Mouse (Mus musculus): ENCODE measurements around the gene Gpr89.

Gpr89 gene

GRCm38 (mm10) chr3:96821581-96821980 lies 83.6 kb downstream of the Gpr89 start:
- DNase-seq (ENCODE audit: low spot score) = no peak

DNA sequence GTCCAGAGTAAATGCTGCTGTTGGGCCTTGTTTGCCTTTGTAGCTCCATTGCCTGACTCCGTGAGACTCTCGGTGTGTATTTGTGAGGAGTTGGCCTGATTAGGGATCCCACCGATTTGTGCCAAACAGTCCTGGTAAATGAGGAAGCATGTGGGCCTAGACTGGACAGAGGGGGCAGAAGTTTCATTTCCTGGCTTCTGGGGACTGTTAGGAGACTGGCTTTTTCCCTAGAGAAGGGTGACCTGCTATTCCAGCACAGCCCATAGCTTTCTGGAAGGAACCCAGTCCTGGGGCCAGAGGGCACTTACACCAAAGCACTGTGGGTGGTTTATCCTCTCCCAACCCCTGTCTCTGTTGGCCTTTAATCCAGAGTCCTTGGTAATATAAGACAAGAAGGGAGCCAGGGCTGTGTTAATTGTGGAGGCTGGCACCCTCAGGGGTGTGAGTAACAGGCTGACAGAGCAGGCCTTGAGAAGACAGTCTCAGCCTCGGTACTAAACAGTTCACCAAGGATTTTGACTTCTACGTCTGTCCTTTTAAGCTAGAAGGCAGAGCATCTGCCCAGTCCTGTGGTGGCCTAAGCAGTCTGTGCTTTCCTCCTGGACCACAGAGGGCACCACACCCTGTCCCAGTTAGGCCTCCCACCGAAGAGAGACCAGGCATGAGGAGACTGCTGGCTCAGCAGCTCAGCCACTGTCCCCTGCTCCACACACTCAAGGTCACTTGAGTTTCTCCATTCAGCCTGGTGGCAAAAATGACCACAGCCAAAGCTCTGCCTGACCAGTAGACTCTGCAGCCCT lies 84.8 kb downstream of the Gpr89 start:
- no peak for DNase-seq (ENCODE audit: low spot score)
